Mouse (Mus musculus): ENCODE measurements at regions not wholly inside any gene's neighbourhood (a gene's known extent, or its start where the extent isn't known, plus 50 kb on each side); places are given as distances from the start of the nearest gene placed in this dataset.

DNA sequence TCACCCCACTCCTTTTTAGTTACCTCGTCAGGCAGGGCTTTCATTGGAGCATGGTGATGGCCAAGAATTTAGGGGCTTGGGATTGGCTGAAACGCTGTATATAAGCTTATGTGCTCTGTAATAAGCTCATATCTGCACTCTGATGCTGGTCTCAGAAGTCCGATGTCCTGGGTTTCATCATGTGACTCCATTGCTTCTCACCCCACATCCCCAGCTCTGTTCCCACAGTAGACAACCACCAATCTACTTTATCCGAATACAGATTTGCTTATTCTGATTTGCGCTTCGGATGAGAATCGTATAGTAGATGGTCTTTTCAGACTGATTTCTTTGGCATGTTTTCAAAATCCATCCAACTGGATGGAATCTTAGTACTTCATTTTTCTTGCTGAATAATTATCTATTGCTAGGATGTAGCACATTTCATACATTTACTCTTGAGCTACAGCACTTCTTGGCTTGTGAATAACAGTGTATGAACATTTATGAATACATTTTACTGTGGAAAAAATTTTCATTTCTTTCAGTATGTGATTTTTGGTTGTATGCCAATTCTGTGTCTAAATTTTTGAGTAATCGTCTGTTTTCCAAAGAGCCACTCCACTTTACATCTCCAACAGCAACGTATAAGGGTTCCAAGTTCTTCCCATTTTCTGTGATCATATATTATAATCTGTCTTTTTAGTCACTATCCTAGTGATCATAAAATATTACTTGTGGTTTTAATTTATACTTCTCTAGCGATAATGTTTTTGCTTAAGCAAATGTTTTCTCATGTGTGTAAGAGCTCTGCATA, 185.7 kb downstream of the Hace1 start:
- DNase-seq: no peak

DNA sequence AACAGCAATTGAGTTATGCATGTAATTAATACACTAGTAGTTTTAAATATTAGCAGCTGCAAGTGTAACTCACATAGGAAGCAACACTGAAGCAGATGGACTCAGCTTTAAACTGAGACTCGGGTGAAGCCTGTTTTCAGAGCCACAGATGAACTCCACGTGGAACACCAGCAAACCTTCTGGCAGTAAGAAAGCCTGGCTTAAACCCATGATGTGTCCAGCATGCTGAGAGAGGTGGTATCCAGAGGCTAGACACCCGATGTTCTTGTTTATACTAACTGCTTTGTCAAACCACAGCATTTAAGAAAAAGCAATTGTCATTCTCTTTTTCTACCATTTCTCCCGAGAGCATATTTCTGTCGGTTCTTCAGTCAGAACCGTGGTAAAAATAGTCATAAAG, 202.1 kb downstream of the Hace1 start:
- DNase-seq: no peak

DNA sequence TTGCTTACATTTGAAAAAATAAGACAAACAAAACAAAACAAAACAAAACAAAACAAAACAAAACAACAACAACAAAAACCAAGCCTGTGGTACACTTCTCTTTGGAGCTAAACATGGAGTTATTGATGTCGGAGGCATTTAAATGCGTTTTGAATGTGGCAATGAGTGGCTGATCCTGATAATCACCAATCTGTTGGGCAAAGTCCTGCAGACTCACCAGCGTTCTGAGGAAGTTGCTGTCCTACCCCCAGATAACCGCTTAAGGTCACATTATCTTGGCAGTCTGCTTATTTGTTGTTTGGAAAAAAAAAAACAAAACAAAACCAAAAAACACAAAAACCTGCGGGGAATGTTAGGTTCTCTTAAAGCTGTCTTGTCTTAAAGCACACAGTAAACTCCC, 205.4 kb downstream of the Hace1 start:
- no peak for DNase-seq

DNA sequence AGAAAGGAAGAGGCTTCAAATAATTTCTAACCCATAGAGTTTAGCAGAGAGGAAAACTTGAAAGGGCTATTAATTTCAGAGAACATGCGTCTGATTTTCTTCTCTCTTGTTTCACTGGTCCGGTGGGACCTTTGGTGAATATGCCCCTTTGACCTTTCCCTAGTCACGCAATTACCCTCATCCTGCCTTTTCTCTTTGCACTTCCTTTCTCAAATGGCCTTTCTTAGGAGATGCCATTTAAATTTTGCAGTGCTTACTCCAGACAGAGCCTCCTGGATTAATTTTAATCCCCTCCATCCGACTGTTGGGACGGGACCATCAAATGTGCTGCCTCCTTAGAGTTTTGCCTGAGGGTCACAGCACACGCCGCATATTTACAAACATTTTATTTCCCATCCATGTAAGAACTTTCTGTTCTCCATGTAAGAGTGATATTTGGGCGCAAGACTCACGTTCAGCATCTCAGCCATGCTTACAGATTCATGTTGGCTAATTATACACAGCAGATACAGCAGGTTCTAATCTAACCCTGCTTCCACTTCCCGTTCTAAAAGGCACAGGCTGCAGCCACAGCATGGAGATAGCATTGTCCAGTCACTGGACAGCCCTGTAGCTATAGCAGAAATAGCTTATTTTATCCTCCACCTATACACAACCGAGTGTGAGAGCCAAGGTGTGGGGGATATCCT, 206.0 kb downstream of the Hace1 start:
- no peak for DNase-seq

DNA sequence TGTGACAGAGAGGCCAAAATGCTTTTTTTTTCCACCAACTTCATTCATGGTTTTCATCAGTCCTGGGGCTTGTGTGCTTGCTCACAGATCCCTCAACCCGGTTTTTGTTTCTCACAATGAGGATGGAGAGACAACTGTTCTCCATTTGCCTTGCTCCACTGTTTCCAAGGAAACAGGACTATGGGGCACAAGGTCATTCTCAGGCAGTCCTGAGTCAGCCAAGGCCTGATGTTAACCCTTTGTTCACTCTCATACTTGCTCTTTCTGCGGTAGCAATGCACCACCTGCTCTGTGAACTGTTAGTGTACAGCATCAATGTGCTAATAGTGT, 206.5 kb downstream of the Hace1 start:
- no peak for DNase-seq

DNA sequence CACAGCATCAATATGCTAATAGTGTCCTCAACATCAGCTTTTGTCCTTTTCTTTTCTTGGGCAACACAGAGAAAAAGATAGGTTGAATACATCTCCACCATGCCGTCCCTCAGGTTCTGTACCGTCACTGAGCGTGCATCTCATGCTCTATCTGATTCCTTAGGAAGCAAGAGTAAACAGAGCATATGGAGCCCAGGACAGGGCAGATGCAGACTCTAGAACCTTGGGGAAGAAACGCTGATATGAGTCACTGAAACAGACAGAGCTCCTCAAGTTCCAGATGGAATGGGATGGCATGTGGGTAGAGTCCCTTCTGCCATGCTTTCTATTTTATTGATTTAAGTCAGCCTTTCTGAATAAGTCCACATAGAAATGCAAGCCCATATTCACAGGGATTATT, 206.9 kb downstream of the Hace1 start:
- no peak for DNase-seq

DNA sequence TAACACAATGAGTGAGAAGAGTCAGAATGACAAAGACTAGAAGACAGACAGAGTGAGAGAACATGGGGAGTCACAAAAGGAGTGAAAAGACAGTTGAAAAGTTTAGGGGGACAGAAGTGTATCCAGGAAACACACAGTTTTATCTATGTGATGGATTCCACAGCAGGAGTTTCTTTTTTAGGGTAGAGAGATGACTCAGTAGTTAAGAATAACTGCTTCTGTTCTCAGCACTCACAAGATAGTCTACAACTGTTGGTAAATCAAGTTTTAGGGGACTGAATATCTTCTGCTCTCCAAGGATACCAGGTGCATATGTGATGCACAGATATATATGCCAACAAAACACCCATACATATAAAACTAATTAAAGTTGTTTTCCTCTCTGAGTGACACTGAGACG, 210.7 kb downstream of the Hace1 start:
- no peak for DNase-seq

DNA sequence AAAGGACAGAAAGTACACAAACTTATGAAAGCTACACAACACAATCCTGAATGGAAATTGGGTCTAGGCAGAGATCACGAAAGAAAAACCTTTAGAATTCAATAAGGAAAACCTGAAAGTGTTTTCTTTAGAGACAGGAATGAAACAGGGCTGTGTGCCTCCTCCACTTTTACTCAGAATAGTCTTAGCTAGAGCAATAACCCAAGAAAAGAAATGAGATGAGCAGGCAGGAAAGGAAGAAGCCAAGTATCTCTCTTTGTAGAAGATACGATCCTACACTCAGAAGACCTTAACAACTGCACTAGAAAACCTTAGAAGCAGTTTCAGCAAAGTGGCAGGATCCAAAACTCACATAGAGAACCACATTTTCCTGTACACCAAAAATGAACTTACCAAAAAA, 218.0 kb downstream of the Hace1 start:
- no peak for DNase-seq

DNA sequence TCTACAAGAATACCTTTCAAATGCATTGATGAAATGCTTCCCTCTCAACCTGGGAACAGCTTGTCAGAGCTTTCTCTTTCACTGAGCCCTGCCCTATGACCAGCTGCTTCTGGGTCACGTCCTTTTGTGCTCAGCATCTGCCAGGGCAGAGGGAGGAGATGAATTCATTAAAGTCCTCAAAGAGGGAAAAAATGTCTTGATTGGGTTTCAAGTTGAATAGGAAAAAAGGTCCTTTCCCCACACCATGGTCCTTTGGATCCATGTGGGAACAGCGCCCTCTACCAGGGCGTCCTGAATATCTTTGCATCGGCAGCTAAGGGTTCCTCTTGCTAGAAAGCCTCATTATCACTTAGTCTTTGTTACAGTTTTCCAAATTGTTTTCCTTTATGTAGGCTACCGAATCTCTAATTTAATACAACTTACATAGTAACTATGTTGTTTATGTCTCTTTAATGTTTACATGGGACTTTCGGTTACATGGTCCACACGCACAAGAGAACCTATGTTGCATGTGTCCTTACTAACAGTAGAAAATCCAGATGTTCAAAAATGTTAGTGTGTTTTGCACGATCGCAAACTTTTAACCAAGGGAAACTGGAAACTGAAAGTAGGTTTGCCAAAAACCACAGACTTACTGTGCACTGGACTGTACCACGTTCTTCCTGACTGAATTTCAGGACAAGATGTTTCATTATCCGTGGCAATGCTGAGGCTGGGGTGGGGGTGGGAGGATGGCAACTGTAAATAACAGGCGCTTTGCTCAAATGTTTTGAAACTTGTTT, 222.6 kb downstream of the Hace1 start:
- peak in 1 of 2 experiments; percentile 40 for DNase-seq

DNA sequence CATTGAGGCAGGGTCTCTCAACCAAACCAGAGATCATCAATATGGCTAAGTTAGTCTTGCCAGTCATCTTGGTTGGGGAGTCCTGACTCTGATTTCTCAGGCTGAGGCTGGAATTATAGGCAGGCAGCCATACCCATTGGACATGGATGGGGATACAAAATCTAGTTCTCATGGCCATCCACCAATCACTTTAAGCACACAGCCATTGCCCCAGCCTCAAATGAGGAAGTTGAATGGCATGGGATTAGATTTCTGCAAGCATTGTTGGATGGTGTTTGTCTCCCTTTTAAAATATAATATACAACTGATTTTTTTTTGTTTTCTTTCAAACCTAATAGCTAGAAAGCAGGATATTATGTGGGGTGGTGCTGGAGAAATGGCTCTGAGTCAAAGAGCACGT, 223.8 kb downstream of the Hace1 start:
- no peak for DNase-seq

DNA sequence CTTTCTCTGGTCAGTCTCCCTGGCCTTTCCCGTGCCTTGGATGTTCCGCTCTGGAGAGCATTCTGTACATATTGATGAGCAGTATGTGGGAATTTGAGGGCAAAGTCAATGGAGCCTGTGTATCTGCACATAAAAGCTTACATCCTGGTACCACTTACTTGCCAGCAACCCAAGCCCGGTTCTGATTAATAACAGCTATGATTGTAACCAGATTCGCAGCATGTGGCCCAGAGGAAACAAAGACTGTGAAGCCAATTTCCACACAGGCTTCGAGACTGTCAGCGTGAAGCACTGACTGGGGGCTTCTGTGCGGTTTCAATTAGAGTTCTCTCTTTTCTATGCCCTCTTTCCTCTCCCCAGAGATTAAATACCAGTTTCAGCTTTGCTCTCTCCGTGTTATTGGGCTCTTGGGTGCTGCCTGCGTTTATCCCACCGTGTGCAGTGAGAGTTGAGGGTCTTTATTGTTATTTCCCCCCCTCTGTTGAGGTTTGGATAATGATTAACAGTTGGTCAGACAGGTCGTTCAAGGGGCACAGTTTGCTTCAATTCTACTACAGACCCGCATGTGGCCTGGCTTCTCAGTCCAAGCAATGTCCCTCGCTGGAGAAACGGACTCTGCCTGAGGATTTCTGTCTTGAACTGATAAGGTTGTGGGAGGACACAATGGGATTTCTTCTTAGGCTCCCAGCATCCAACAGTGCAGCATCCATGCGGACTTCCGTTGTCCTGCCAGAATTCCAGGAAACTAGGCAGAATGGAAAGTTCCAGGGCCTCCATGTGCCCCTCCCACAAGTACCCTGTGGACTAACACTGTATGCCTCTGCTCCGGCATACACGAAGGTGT, 229.6 kb downstream of the Hace1 start:
- DNase-seq: no peak

DNA sequence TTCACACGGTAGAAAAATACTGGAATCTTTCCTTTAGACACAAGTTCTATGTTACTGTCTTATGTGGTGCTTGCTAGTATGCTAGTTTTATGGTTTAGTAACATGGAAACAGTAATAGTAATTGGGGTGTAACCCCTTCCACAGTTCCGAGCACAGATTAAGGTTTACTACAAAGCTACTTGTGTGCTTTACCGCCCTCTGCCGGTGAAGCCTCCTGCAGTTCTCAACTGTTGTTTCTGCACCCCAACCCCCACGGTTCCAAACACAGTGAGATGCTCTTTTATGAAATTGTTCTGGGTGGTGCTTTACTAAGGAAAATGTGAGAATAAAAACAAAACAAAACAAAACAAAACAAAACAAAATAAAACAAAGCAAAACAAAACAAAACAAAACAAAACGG, 234.3 kb downstream of the Hace1 start:
- peak in 1 of 2 experiments; percentile 55 for DNase-seq

DNA sequence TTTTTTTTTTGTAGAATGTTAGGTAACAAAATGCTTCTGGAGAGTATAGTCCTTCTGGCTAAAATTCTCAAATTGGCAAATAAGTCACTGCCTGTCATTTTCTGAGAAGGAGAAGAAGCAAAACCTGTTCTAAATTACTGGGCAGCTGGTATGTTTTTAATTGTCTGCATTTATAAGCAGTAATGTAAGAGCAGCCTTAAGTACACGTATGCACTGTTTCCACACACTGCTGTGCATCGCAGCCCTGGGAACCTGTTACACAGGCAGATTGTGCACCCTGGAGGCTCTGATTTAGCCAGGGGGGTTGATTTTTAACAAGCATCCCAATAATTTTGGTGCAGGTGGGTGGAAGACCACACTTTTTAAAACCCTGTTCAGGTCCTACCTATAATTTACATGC, 236.2 kb downstream of the Hace1 start:
- no peak for DNase-seq

DNA sequence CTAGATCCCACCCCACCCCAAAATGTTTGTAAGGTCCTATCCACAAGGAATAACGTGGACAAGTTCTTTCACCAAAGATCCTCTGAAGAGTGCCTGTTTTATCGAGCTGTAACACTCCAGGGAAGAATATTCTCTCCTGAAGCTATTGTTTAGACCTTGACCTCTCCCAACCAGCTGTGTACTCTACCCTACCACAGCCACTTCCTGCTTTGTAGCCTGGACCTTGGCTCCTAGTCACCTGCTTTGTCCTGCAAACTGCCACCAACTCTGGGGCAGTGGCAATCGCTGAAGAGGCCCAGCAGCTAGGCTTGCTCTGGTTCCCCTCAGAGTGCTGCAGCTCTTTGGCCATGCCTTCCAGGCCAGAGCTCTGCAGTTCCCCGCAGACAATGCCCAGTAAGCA, 239.1 kb downstream of the Hace1 start:
- DNase-seq: no peak

DNA sequence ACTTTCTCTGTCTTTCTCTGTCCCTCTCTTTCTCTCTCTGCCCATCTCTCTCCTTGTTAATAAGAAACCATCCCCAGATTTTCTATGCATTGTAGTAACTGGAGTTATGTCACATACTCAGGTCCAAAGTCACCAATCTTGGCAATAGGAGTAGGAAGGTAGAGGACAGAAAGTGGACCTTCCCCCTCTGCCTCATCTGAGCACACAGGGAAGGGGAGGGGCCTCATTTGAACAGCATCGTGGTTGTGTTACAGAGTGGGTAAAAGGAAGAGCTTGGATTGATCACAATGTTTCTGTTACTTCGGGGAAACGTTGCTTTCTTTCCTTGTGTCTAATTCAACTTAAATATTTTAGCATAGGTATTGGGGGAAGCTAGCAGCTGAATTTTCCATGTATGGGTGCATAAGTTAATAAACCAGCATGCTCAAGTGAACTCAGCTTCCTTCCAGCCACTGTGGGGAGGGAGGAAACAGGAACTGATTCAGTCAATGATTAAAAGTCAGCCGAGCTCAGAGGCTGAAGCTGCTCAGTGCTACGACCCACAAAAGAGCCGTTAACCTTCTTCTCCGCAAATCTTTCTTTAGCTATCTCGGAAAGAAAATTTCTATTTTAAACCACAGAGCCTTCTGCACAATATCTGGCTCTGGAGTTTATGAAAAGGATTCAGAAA, 243.5 kb downstream of the Hace1 start:
- peak in 1 of 2 experiments; percentile 6 for DNase-seq

DNA sequence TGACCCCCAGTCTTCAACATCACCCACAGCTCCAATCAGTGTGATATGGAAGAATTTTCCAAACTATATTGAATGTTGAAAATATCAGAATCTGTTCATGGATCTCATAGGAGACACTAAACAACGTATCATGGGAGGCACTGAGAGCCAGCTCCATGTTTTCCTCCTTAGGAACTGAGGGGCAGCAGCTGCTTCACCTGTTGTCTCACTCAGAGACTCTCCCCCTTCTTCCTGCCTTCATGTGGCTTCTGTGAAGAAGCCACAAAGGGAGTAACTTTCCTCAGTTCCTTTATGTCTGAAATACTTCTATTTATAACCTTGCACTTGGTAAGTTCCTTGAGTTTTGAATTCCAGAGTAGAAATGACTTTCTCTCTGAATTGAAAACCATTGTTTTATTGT, 244.6 kb downstream of the Hace1 start:
- no peak for DNase-seq

DNA sequence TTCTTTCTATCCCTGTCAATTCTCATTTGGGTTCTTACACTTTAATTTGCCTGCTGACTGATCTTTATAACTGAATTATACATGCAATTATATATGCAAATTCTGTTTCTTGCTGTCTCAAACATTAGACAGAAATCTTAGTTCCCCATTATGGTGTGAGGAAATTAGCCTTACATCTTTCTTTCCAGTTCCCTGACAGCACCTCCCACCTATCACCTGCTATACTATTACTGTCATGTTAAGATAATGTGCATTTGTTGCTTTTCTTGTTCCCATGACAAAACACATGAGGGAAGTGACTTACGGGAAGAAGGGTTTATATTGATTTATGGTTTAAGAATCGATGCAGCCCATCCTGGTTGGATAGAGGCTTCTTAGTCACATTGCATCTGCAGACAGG, 246.0 kb downstream of the Hace1 start:
- no peak for DNase-seq

DNA sequence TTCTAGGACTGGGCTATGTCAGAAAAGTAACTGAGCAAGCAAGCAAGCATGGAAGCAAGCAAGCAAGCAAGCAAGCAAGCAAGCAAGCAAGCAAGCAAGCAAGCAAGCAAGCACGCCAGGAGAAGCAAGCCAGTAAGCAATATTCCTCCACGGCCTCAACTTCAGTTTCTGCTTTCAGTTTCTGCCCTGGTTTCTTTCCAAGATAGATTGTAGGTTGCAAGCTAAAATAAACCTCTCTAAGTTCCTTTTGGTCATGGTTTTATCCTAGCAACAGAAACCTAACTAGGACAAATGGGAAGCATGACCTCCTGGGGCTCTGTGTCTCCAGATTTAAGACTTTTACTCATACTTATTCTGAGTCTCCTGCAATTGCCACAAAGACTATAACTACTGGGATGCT, 271.0 kb downstream of the Hace1 start:
- no peak for DNase-seq

DNA sequence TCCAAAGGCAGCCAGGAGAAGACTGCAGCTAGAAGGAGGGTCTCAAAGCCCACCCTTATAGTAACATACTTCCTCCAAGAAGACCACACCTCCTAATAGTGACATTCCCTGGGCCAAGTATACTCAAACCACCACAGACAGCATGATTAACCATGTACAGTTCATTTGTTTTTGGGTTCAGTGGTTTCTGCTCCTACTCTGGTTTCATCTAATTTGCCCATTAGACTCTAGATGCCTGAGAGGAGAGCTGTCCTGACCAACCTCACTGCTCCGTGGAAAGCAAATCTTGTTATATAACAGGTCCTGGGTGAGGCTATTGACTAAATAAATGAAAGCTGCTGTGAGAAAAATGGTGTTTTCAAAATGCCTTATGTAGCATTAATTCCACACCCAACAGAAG, 272.2 kb downstream of the Hace1 start:
- DNase-seq: no peak

DNA sequence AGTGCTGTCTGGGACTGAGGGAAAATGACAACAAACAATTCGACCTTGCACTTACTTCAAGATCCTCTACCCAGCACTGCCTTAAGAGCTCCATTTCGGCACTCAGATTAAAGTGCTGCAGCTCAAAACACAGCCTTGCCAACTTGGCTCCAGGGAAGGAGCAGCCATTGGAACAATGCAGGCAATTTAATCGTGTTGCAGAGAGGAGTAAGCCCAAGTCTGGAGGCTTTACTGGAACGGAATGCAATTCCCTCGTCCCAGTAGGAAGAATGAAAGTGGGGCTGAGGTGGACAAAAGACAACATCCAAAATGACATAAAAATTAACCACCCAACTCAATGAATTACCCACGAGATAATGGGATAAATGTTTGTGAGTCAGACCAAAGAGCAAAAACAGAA, 273.0 kb downstream of the Hace1 start:
- no peak for DNase-seq

DNA sequence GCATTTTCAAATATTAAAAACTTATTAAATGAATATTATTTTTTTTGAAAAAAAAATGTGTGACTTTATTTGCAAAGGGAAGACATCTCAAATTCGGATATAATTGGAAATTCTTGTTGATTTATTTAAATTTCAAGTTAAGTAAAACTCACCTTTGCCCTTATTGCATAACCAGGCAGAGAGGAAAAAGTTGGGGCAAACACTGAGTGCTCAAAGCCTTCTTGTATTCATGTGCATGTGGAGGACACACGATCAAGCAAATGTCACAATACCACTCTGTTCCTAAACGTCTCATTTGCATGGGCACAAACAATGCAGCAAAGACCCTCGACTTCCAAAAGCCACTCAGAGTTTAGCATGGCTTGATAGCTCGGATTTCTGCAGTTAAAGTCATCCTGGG, 275.1 kb downstream of the Hace1 start:
- no peak for DNase-seq

DNA sequence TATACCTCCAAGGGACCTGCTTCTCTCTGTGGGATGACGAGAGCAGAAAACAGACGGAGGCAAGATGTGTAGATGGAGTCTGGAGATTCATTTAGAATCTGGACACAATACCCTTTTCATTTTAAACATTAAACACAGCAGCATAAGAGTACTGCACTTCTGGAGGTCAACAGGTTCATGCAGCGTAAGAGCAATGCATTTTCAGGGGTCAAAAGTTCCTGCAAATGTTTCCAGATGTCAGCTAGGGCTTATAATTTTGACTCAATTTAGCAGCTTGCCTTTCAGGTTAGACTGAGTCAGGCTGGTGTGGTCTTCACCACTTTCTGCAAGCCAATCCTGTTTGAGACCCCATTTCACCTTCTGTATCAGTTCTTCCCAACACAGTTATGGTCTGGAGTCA, 277.9 kb downstream of the Hace1 start:
- DNase-seq: no peak

DNA sequence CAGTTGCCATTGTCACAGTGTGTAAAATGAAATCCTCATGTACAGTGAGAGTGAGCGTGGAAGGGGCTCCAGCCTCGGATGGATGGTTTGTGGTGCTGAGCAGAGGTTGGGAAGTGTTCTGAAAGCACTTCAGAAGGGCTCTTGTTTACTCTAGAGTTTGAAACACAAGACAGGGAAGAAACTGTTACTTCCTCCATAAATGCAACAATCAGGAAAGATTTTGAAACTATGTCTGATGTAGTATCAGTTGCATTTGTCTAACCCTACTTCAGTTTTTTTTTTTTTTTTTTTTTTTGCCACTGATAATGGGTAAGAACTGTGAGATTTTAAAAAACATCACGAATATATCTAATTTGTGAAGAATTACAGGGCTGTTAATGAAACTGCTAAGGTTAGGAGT, 281.5 kb downstream of the Hace1 start:
- no peak for DNase-seq

Measured in spleen, adult 18-20 months (tissue).